Mouse (Mus musculus): Measurements from ENCODE around the gene Fkbp7. TPM values are rescaled to one million over a fixed set of nuclear protein-coding genes. Genes with fewer than 3 reads are reported as not detected.

The Fkbp7 gene
- polyA plus RNA-seq, 1 experiment: 10.0 TPM

- Histone ChIP-seq H3K4me3 (ENCODE audit: low read depth, low read length) (no peak overlapping the region), H3K9me3 (replicated peaks; ENCODE audit: control insufficient read depth, insufficient read depth, low read length, poor library complexity, severe bottlenecking) (no peaks in the 10 kb centered on the region; the same call in 1 of the 2 replicates), H3K27ac (ENCODE audit: insufficient read depth, low read length) (no peak overlapping the region), H3K36me3 (ENCODE audit: control insufficient read depth, insufficient read depth, low read length, poor library complexity, severe bottlenecking) (peaks cover 3% of the 10 kb centered on the region), H3K27me3 (ENCODE audit: control insufficient read depth, insufficient read depth, low read length, poor library complexity, severe bottlenecking) (no peaks in the 10 kb centered on the region), H3K4me1 (ENCODE audit: control insufficient read depth, insufficient read depth, low read length) (no peaks in the 10 kb centered on the region), H3K9ac (ENCODE audit: low read depth, poor library complexity, severe bottlenecking) (no peak overlapping the region)
- TF ChIP-seq POLR2A (IDR thresholded peaks at IDR 0.05; ENCODE audit: insufficient read depth, low read length) (no peak), EP300 (IDR thresholded peaks at IDR 0.05; ENCODE audit: insufficient read depth, low read depth, low read length) (no peak), CTCF (IDR thresholded peaks at IDR 0.05; ENCODE audit: low read depth, low read length) (no peak)
These were observed 29.3 kb upstream of the Fkbp7 start for GRCm38 (mm10) chr2:76702188-76702587.

DNA sequence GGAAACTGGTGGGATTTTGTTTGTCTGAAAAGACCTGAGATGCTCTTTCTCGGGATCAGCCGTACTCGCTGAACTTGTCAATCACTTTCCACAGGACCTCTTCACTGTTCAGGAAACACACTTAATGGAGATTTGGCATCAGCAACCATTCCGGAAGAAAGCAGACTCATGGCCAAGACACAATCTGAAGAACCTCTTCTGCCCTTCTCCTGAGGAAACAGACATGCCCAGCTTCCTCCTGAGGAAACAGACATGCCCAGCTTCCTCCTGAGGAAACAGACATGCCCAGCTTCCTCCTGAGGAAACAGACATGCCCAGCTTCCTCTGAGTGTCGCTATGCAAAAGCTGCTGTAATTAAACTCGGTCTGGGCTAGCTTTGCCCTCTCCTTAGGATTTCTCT, 22.4 kb upstream of the Fkbp7 start:
- Histone ChIP-seq H3K36me3 (ENCODE audit: control insufficient read depth, insufficient read depth, low read length, poor library complexity, severe bottlenecking) (peaks cover 49% of the 10 kb centered on the region), H3K9ac (ENCODE audit: low read depth, poor library complexity, severe bottlenecking) (no peak overlapping the region), H3K27me3 (ENCODE audit: control insufficient read depth, insufficient read depth, low read length, poor library complexity, severe bottlenecking) (no peaks in the 10 kb centered on the region), H3K27ac (ENCODE audit: insufficient read depth, low read length) (no peak overlapping the region), H3K4me3 (ENCODE audit: low read depth, low read length) (no peak overlapping the region), H3K9me3 (replicated peaks; ENCODE audit: control insufficient read depth, insufficient read depth, low read length, poor library complexity, severe bottlenecking) (no peaks in the 10 kb centered on the region), H3K4me1 (ENCODE audit: control insufficient read depth, insufficient read depth, low read length) (no peaks in the 10 kb centered on the region)
- no peak for TF ChIP-seq EP300 (IDR thresholded peaks at IDR 0.05; ENCODE audit: insufficient read depth, low read depth, low read length)
- no peak for TF ChIP-seq POLR2A (IDR thresholded peaks at IDR 0.05; ENCODE audit: insufficient read depth, low read length)
- TF ChIP-seq CTCF (IDR thresholded peaks at IDR 0.05; ENCODE audit: low read depth, low read length): no peak

DNA sequence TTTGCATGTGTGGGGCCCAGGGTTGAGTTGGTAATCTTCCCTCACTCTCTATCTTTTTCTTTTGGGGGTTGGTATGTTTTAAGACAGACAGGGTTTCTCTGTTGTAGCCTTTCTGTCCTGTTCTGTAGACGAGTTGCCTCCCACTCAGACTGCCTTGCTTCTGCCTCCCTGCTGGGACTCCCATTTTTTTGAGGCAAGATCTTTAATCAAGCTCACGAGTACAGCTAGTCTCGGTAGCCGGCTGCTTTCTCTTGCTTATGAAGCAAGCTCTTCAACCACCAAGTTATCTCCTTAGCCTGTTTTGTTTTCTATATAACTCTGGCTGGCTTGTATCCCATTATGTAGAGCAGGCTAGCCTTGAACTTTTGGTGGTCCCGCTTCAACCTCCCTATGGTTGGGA, 20.8 kb upstream of the Fkbp7 start:
- Histone ChIP-seq H3K27me3 (ENCODE audit: control insufficient read depth, insufficient read depth, low read length, poor library complexity, severe bottlenecking) (no peaks in the 10 kb centered on the region), H3K4me1 (ENCODE audit: control insufficient read depth, insufficient read depth, low read length) (no peaks in the 10 kb centered on the region), H3K4me3 (ENCODE audit: low read depth, low read length) (no peak overlapping the region), H3K9ac (ENCODE audit: low read depth, poor library complexity, severe bottlenecking) (no peak overlapping the region), H3K9me3 (replicated peaks; ENCODE audit: control insufficient read depth, insufficient read depth, low read length, poor library complexity, severe bottlenecking) (no peaks in the 10 kb centered on the region), H3K36me3 (ENCODE audit: control insufficient read depth, insufficient read depth, low read length, poor library complexity, severe bottlenecking) (peaks cover 54% of the 10 kb centered on the region), H3K27ac (ENCODE audit: insufficient read depth, low read length) (no peak overlapping the region)
- no peak for TF ChIP-seq POLR2A (IDR thresholded peaks at IDR 0.05; ENCODE audit: insufficient read depth, low read length)
- TF ChIP-seq CTCF (IDR thresholded peaks at IDR 0.05; ENCODE audit: low read depth, low read length): no peak
- TF ChIP-seq EP300 (IDR thresholded peaks at IDR 0.05; ENCODE audit: insufficient read depth, low read depth, low read length): no peak

DNA sequence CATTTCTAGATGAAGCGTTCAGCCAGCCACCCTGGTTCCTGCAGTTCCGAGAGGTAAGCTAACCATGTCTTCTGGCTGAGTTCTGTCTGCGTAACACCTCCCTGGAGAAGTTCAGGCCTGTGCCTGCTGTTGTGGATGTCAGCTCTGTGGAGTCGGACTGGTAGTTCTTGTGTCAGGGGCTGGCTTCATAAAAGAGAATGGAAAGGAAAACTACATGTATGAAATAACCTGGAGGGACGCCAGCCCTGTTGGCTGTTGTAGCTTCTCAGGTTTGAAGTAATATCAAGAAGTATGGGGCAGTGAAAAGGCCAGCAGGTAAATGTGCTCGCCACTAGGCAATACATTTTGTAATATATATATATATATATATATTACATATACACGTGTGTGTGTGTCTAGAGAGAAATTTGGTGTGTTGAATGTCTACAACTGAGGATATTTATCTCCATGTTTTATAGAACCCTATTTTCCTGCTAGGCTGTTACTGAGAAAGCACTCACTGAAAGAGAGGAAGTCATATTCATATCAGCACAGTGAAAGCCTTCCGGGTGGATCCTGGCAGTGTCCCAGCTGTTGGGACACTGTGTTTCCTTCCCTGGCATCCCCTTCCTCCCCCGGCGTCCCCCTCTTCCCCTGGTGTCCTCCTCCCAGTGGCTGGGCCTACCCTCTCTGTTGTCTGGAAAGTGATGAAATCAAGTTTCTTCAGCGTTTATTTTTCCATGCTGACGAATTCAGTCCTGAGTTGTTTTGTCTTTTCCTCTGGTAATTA, 17.7 kb upstream of the Fkbp7 start:
- Histone ChIP-seq H3K9ac (ENCODE audit: low read depth, poor library complexity, severe bottlenecking) (no peak overlapping the region), H3K27ac (ENCODE audit: insufficient read depth, low read length) (no peak overlapping the region), H3K4me1 (ENCODE audit: control insufficient read depth, insufficient read depth, low read length) (no peaks in the 10 kb centered on the region), H3K4me3 (ENCODE audit: low read depth, low read length) (no peak overlapping the region), H3K27me3 (ENCODE audit: control insufficient read depth, insufficient read depth, low read length, poor library complexity, severe bottlenecking) (no peaks in the 10 kb centered on the region), H3K9me3 (replicated peaks; ENCODE audit: control insufficient read depth, insufficient read depth, low read length, poor library complexity, severe bottlenecking) (no peaks in the 10 kb centered on the region), H3K36me3 (ENCODE audit: control insufficient read depth, insufficient read depth, low read length, poor library complexity, severe bottlenecking) (peaks cover 66% of the 10 kb centered on the region)
- TF ChIP-seq CTCF (IDR thresholded peaks at IDR 0.05; ENCODE audit: low read depth, low read length) (no peak), POLR2A (IDR thresholded peaks at IDR 0.05; ENCODE audit: insufficient read depth, low read length) (no peak), EP300 (IDR thresholded peaks at IDR 0.05; ENCODE audit: insufficient read depth, low read depth, low read length) (no peak)

- Histone ChIP-seq H3K4me3 (ENCODE audit: low read depth, low read length) (no peak overlapping the region), H3K9me3 (replicated peaks; ENCODE audit: control insufficient read depth, insufficient read depth, low read length, poor library complexity, severe bottlenecking) (no peaks in the 10 kb centered on the region), H3K9ac (ENCODE audit: low read depth, poor library complexity, severe bottlenecking) (no peak overlapping the region), H3K27ac (ENCODE audit: insufficient read depth, low read length) (no peak overlapping the region), H3K27me3 (ENCODE audit: control insufficient read depth, insufficient read depth, low read length, poor library complexity, severe bottlenecking) (no peaks in the 10 kb centered on the region), H3K36me3 (ENCODE audit: control insufficient read depth, insufficient read depth, low read length, poor library complexity, severe bottlenecking) (peaks cover 53% of the 10 kb centered on the region), H3K4me1 (ENCODE audit: control insufficient read depth, insufficient read depth, low read length) (no peaks in the 10 kb centered on the region)
- TF ChIP-seq POLR2A (IDR thresholded peaks at IDR 0.05; ENCODE audit: insufficient read depth, low read length) (no peak), EP300 (IDR thresholded peaks at IDR 0.05; ENCODE audit: insufficient read depth, low read depth, low read length) (no peak), CTCF (IDR thresholded peaks at IDR 0.05; ENCODE audit: low read depth, low read length) (no peak)
These were observed 15.2 kb upstream of the Fkbp7 start for GRCm38 (mm10) chr2:76688162-76688561.

DNA sequence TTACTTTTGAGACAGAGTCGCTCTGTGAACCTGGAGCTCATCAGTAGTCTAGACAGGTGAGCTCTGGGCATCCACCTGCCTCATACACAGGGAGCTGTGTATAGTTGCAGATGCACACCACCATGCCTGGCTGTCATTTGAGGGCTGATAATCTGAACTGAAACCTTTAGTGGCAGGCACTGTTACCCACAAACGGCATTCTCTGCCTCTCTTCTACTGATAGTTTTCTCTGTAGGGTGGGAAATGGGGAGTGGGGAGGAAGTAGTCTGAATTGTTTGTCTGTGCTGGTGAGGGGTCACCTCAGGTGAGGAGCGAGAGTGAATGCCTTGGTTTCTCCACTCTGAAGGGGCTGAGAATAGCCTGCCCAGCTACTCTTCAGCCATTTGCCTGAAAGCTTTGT, 14.7 kb upstream of the Fkbp7 start:
- no peaks in the 10 kb centered on the region for H3K9me3 ChIP-seq (replicated peaks; ENCODE audit: control insufficient read depth, insufficient read depth, low read length, poor library complexity, severe bottlenecking)
- H3K27ac ChIP-seq (ENCODE audit: insufficient read depth, low read length): no peak overlapping the region
- TF ChIP-seq CTCF (IDR thresholded peaks at IDR 0.05; ENCODE audit: low read depth, low read length) (no peak), POLR2A (IDR thresholded peaks at IDR 0.05; ENCODE audit: insufficient read depth, low read length) (no peak), EP300 (IDR thresholded peaks at IDR 0.05; ENCODE audit: insufficient read depth, low read depth, low read length) (no peak)
- no peaks in the 10 kb centered on the region for H3K27me3 ChIP-seq (ENCODE audit: control insufficient read depth, insufficient read depth, low read length, poor library complexity, severe bottlenecking)
- H3K36me3 ChIP-seq (ENCODE audit: control insufficient read depth, insufficient read depth, low read length, poor library complexity, severe bottlenecking): peaks cover 51% of the 10 kb centered on the region
- H3K4me1 ChIP-seq (ENCODE audit: control insufficient read depth, insufficient read depth, low read length): no peaks in the 10 kb centered on the region
- H3K4me3 ChIP-seq (ENCODE audit: low read depth, low read length): no peak overlapping the region
- H3K9ac ChIP-seq (ENCODE audit: low read depth, poor library complexity, severe bottlenecking): no peak overlapping the region; the same call in 1 of the 2 replicates
